Mouse (Mus musculus) spleen, postnatal 4 days (tissue): ENCODE results near the gene Tiprl.

Source experiments
- DNase-seq, 2 experiments: peaks; one replicate each; pipeline ENCODE4 v3.0.0; 2022; ENCODE audit warnings: low spot score in 2 of 2

Gene Tiprl

DNA sequence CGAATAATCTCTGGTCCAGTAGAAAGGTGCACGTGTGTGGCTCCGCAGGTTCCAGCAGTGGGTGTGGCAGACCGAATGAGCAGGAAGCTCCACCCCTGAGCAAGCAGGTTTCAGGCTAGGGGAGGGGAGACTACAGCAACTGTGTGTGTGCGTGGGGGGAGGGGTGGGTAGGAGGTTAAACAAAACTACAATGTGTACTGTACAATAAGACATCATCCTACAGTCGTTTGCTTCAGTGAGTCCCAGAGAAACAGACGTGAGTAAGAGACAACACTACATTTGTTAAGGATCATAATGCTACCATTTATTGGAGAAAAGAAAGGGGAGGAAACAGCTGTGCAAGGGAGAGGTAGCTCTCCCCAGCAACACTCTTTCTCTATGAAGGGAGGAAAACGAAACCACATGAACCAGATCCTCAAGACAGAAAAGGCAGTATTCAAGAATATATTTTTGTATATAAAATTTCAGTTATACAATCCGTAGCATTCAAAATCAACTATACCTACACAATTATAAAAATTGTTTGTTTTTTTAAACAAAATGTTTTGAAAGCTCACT lies 62.7 kb downstream of the Tiprl start:
- DNase-seq, result no peak

GRCm38 (mm10) chr1:165171277-165171676 lies 65.5 kb downstream of the Tiprl start:
- DNase-seq, result no peak

DNA sequence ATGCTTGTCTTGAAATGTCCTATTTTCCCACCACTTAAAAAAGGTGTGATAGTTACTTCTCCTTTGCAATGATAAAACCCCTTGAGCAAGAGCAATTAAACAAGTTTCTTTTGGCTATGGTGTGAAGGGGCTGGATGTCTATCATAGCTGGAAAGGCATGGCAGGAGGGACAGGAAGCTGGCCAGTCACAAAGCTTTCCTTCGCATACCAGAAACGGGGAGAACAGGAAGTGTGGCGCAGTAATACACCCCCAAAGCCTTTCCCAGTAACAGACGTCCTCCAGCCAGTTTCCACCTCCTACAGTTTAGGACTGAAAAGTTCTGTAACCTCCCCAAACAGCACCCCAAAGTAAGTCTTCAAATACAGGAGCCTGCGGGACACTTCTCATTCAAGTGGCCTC lies 66.6 kb downstream of the Tiprl start:
- DNase-seq, result no peak

DNA sequence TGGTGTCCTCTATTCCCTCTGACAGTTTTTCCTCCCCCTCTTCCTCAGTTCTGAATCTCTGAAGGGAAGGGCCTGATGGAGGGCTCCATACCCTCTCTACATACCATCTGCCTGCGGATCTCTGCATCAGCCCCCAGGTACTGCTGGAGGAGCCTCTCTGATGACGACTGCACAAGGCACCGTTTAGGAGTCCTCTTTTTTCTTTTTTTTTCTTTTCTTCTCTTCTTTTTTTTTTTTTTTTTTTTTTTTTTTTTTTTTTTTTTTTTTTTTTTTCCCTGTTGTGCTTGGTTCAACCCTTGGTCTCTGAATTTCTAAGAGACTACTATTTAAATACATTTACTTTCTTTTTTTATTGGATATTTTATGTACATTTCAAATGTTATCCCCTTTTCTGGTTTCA lies 67.3 kb downstream of the Tiprl start:
- no peak for DNase-seq

DNA sequence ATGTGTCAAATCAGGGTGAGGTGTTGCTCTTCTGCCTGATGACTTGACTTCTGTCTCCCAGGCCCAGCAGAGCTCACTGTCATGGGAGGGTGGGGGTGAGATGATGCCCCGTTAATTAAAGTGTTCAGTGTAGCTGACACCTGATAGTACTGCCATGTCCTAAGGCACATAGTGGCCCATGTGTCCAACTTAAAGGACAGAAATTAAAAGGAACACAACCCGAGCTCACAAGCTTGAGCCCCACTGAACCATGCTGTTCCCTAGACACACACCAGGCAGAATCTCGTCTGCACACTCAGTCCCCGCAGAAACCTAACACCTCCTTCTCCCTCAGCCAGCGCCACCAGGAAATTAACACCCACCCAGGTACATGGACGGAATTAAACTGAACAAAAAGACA lies 71.9 kb downstream of the Tiprl start:
- no peak for DNase-seq
